Mouse (Mus musculus) neural tube, embryonic 14.5 days (tissue): ENCODE results near the gene Dip2a. TPM values are rescaled to one million over a fixed set of nuclear protein-coding genes. Genes with fewer than 3 reads are reported as not detected.

Experiments
- ATAC-seq: fragments of 200-750 bp; cut with Nextera tagmentation; 2 replicates; pipeline ENCODE4 v1.8.0; 2017; ENCODE audit warnings: low read depth, mild to moderate bottlenecking, moderate TSS enrichment, moderate library complexity
- H3K27ac ChIP-seq: fragments of 300-500 bp; sonication (generic); 2 replicates; pipeline ENCODE4 v1.5.1; 2014; ENCODE audit warnings: low read depth, mild to moderate bottlenecking, control low read depth, low read length, moderate library complexity, mixed read lengths
- H3K27me3 ChIP-seq: fragments of 300-500 bp; sonication (generic); 2 replicates; pipeline ENCODE4 v1.6.1; 2014; ENCODE audit warnings: low read length; ENCODE audit not compliant: control insufficient read depth, insufficient read depth
- H3K36me3 ChIP-seq: fragments of 300-500 bp; sonication (generic); 2 replicates; pipeline ENCODE4 v1.6.1; 2014; ENCODE audit warnings: low read length, mixed read lengths; ENCODE audit not compliant: control insufficient read depth, insufficient read depth
- H3K4me1 ChIP-seq: fragments of 300-500 bp; sonication (generic); 2 replicates; pipeline ENCODE4 v1.6.1; 2014; ENCODE audit warnings: low read length; ENCODE audit not compliant: control insufficient read depth, insufficient read depth
- H3K4me2 ChIP-seq: fragments of 300-500 bp; sonication (generic); 2 replicates; pipeline ENCODE4 v1.6.1; 2014; ENCODE audit warnings: mild to moderate bottlenecking, low read depth, low read length, control low read depth
- H3K4me3 ChIP-seq: fragments of 300-500 bp; sonication (generic); 2 replicates; pipeline ENCODE4 v1.5.1; 2014; ENCODE audit warnings: low read depth, low read length, control low read depth, mixed read lengths
- H3K9ac ChIP-seq: fragments of 300-500 bp; sonication (generic); replicated peaks from 2 replicates; pipeline ENCODE4 v1.6.1; 2014; ENCODE audit warnings: low read depth, mild to moderate bottlenecking, control low read depth, low read length, mixed read lengths
- H3K9me3 ChIP-seq: fragments of 300-500 bp; sonication (generic); 2 replicates; pipeline ENCODE4 v1.6.1; 2016; ENCODE audit warnings: low read length; ENCODE audit not compliant: control insufficient read depth
- WGBS: fragments of 180-500 bp; shearing (Covaris S2); extraction: QIAGEN DNeasy Blood & Tissue Kit; methylation state at CpG from one replicate; pipeline ENCODE4 v1.1.7; 2014; 5-methylcytosine and 5-hydroxymethylcytosine counted together
- polyA plus RNA-seq: library from polyadenylated mRNA; unstranded; fragments of >200 nt; fragmentation: Nextera tagmentation; extraction: Ambion mirVana; gene quantifications from 2 replicates; pipeline ENCODE4 v1.2.1, GENCODE M21; 2014

The Dip2a gene
- polyA plus RNA-seq, 1 experiment from 2014 or later, result 17.9 TPM

GRCm38 (mm10) chr10:76357286-76357875 is 12.3 kb upstream of the Dip2a start:
- no peaks in the 10 kb centered on the region for H3K27me3 ChIP-seq
- H3K36me3 ChIP-seq, result peaks cover 19% of the 10 kb centered on the region
- no peaks in the 10 kb centered on the region for H3K9me3 ChIP-seq
- H3K4me2 ChIP-seq, result no peak overlapping the region
- H3K4me3 ChIP-seq, result no peak overlapping the region
- no peak overlapping the region for H3K27ac ChIP-seq
- WGBS, result 94% methylated on average over 8 of the region's 8 CpGs
- H3K9ac ChIP-seq, result no peak overlapping the region
- no peaks in the 10 kb centered on the region for H3K4me1 ChIP-seq
- ATAC-seq, result no peak

DNA sequence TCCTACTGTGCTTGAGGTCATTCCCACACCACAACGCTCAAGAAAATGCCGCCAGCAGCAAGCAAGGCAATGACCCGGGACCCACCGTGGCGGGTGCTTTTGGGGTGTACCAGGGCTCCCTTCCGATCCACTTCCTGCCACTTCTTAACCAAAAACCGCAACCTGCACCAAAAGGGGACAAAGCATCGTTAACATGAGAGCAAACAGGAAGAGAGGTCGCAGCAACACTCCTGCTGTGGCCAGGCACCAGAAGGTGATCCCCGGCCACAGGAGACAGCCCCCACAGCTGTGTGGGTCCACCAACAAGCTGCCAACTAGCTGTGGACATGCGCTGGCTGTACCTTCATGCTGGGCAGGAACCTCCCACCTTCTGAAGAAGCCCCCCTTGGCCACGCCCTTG is 9.9 kb upstream of the Dip2a start:
- peaks cover 30% of the 10 kb centered on the region for H3K36me3 ChIP-seq
- no peak overlapping the region for H3K4me2 ChIP-seq
- 91% methylated on average over 12 of the region's 12 CpGs for WGBS

DNA sequence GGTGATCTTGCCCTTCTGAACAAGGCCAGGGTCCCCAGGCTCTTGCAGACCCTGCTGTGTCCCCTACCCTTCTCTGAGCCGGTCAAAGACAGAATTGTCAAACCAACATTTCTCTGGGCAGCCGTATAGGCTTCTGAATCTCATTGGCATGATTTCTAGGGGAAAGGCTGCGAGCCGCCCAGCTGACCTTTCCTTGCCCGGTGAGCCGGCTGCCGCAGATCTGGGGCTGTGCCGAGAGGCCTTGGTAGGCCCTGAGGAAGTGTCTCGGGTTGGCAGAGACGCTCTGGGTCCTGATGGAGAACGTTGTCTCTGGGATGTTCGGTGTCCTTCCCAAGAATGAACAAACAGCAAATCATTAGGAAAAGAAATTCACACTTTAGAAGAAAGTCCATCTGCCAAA is 8.9 kb upstream of the Dip2a start:
- Histone ChIP-seq H3K36me3 (peaks cover 30% of the 10 kb centered on the region), H3K4me2 (no peak overlapping the region), H3K27me3 (no peaks in the 10 kb centered on the region), H3K4me3 (no peak overlapping the region), H3K9ac (no peak overlapping the region), H3K4me1 (no peaks in the 10 kb centered on the region), H3K27ac (no peak overlapping the region), H3K9me3 (no peaks in the 10 kb centered on the region)
- no peak for ATAC-seq
- WGBS, result 96% methylated on average over 12 of the region's 12 CpGs

More for the DNA sequence above, 9.9 kb upstream of the Dip2a start:
- Histone ChIP-seq H3K4me3 (no peak overlapping the region), H3K9me3 (no peaks in the 10 kb centered on the region), H3K9ac (no peak overlapping the region), H3K27me3 (no peaks in the 10 kb centered on the region), H3K27ac (no peak overlapping the region), H3K4me1 (no peaks in the 10 kb centered on the region)
- no peak for ATAC-seq

DNA sequence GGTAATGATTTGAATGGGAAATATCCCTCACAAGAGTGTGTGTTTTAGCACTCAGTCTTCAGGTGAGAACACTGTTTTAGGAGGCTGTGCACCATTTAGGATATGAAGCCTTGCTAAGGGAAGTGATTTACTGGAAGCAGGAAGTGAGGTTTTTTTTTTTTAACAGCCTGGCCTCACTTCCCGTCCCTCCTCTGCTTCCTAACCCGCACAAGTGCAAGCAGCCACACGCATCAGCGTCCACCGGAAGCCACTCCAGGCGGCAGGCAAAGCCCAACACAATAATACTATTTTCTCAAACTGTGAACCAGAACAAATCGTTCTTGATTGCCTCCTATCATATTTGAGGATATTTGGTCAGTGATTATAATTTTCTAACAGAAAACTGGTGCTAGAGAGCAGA is 6.9 kb upstream of the Dip2a start:
- Histone ChIP-seq H3K4me3 (no peak overlapping the region), H3K36me3 (peaks cover 30% of the 10 kb centered on the region), H3K9me3 (no peaks in the 10 kb centered on the region), H3K27me3 (no peaks in the 10 kb centered on the region), H3K4me2 (no peak overlapping the region), H3K27ac (no peak overlapping the region), H3K4me1 (no peaks in the 10 kb centered on the region), H3K9ac (no peak overlapping the region)
- ATAC-seq, result no peak
- WGBS, result 87% methylated on average over 7 of the region's 7 CpGs

- peaks cover 22% of the 10 kb centered on the region; the same call in 1 of the 2 replicates for H3K4me1 ChIP-seq
- H3K9me3 ChIP-seq, result no peaks in the 10 kb centered on the region
- no peak overlapping the region for H3K27ac ChIP-seq
- H3K9ac ChIP-seq, result no peak overlapping the region
- WGBS, result 9% methylated on average over 4 of the region's 4 CpGs
- ATAC-seq, result no peak
- peaks cover 8% of the 10 kb centered on the region; the same call in 1 of the 2 replicates for H3K36me3 ChIP-seq
- peak overlapping the region; percentile 58; the same call in 1 of the 2 replicates for H3K4me2 ChIP-seq
- no peak overlapping the region for H3K4me3 ChIP-seq
- H3K27me3 ChIP-seq, result no peaks in the 10 kb centered on the region
Measured at GRCm38 (mm10) chr10:76346589-76346988, 1.5 kb upstream of the Dip2a start.

DNA sequence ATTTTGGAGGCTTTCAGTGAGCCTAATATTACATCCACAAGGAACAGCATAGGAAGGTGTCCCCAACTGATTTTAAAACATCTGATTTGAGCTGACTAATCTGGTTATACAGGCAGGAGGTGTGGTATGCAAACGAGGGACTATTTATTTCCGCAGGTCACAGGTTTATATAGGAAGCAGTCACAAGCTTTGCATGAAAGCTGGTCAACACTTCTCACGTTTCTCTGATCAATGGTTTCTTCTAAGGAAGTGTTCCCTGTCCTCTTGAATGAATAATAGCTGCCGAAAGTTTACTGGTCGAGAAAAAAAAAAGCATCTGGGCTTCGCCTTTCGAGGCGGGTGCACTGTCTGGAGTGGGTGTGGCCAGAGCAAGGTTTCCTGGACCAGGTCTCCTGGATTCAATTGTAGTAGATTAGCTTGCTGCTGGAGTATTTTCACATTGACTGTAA is 976 bp upstream of the Dip2a start:
- H3K27ac ChIP-seq, result no peak overlapping the region
- H3K9ac ChIP-seq, result no peak overlapping the region
- WGBS, result 24% methylated on average over 8 of the region's 8 CpGs
- H3K4me2 ChIP-seq, result peak overlapping the region; percentile 58
- peak overlapping the region; percentile 97 for H3K4me3 ChIP-seq
- ATAC-seq, result no peak
- no peaks in the 10 kb centered on the region for H3K9me3 ChIP-seq
- peaks cover 3% of the 10 kb centered on the region; the same call in 1 of the 2 replicates for H3K36me3 ChIP-seq
- peaks cover 22% of the 10 kb centered on the region; the same call in 1 of the 2 replicates for H3K4me1 ChIP-seq
- no peaks in the 10 kb centered on the region for H3K27me3 ChIP-seq

DNA sequence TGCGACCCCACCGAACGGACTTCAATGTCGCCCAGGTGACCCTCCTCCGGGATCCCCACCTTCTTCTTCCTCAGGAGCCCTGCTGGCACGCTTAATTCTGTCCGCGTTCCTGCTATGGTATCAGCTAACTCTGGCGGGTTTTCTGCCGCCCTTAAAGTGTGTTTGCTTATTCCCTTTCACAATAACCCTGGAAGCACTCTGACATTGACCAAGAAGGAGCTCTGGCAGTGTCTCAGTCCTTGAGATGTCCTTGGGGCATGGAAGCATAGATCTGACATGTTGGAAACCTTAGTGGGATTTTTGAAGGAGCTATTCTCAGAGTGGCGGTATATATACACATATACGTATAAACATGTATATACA is 430 bp upstream of the Dip2a start:
- Histone ChIP-seq H3K27ac (peak overlapping the region; percentile 8; the same call in 1 of the 2 replicates), H3K9ac (peak overlapping the region; percentile 93), H3K9me3 (no peaks in the 10 kb centered on the region), H3K4me3 (peak overlapping the region; percentile 97), H3K27me3 (no peaks in the 10 kb centered on the region), H3K4me1 (peaks cover 22% of the 10 kb centered on the region; the same call in 1 of the 2 replicates), H3K36me3 (no peaks in the 10 kb centered on the region), H3K4me2 (peak overlapping the region; percentile 58)
- WGBS, result 5% methylated on average over 12 of the region's 12 CpGs
- ATAC-seq, result no peak

GRCm38 (mm10) chr10:76334350-76334749 is 10.7 kb downstream of the Dip2a start:
- H3K4me2 ChIP-seq, result no peak overlapping the region
- H3K4me1 ChIP-seq, result no peaks in the 10 kb centered on the region
- no peaks in the 10 kb centered on the region for H3K9me3 ChIP-seq
- no peak overlapping the region for H3K27ac ChIP-seq
- 21% methylated on average over 4 of the region's 4 CpGs for WGBS
- no peaks in the 10 kb centered on the region for H3K27me3 ChIP-seq
- H3K9ac ChIP-seq, result no peak overlapping the region
- ATAC-seq, result no peak
- H3K4me3 ChIP-seq, result no peak overlapping the region
- no peaks in the 10 kb centered on the region for H3K36me3 ChIP-seq

DNA sequence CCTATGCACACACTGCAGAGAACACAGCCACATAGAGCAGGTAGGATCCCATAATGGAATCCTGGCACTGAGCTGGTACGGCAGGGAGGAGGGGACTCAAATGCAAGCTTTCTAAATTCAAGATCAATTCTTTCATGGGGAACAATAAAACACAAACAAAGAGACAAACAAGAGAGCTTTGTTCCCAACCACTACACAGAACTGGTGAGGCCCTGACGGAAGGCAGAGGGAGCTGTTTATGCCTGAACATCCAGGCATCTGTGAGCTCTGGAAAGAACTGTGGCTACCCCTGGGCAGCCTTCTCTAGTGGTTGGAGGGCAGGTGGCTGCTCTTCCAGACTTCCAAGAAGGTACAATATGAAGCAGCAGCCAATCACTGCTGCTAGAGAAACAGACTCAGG is 13.1 kb downstream of the Dip2a start:
- no peaks in the 10 kb centered on the region for H3K36me3 ChIP-seq
- H3K9ac ChIP-seq, result no peak overlapping the region
- H3K27me3 ChIP-seq, result no peaks in the 10 kb centered on the region
- no peaks in the 10 kb centered on the region for H3K4me1 ChIP-seq
- H3K4me2 ChIP-seq, result no peak overlapping the region
- H3K4me3 ChIP-seq, result no peak overlapping the region
- no peak overlapping the region for H3K27ac ChIP-seq
- ATAC-seq, result no peak
- WGBS, result 27% methylated on average over 2 of the region's 2 CpGs
- no peaks in the 10 kb centered on the region for H3K9me3 ChIP-seq
